Mouse (Mus musculus) lung, adult 2 months (tissue): ENCODE results near the gene Dpf1. TPM values are rescaled to one million over a fixed set of nuclear protein-coding genes. Genes with fewer than 3 reads are reported as not detected.

Experiments used
- DNase-seq: peaks from one replicate; pipeline ENCODE4 v3.0.0; 2022
- H3K4me1 ChIP-seq: fragments of 200-500 bp; 2 replicates; pipeline ENCODE4 v1.6.1; 2011; ENCODE audit warnings: low read length; ENCODE audit not compliant: control insufficient read depth, insufficient read depth
- H3K4me3 ChIP-seq: fragments of 200-500 bp; replicated peaks from 2 replicates; pipeline ENCODE3; 2011; ENCODE audit warnings: low read depth, mild to moderate bottlenecking, control low read depth, low read length; ENCODE audit errors: extremely low read depth
- CTCF ChIP-seq: fragments of 200-500 bp; IDR thresholded peaks from 2 replicates; pipeline ENCODE4 v1.5.1; 2011; ENCODE audit warnings: mild to moderate bottlenecking, low read length, control low read depth; ENCODE audit not compliant: insufficient read depth
- POLR2A ChIP-seq: fragments of 200-500 bp; IDR thresholded peaks from 2 replicates; pipeline ENCODE4 v1.6.1; 2011; ENCODE audit warnings: low read depth, mild to moderate bottlenecking, control low read depth, low read length, borderline replicate concordance; ENCODE audit errors: extremely low read depth
- WGBS: fragments of 180-500 bp; shearing (Covaris S2); methylation state at CpG from one replicate; pipeline ENCODE4 v1.1.7; 2018; 5-methylcytosine and 5-hydroxymethylcytosine counted together
- polyA plus RNA-seq: library from polyadenylated mRNA; depleted of rRNA; stranded (reverse); fragments of >200 nt; gene quantifications from 2 replicates; pipeline ENCODE4 v1.2.3, GENCODE M21; 2012

Dpf1 gene
- polyA plus RNA-seq, 1 experiment = 4.0 TPM

GRCm38 (mm10) chr7:29271687-29272465 lies 31.9 kb upstream of the Dpf1 start:
- Histone ChIP-seq H3K4me3 (no peak overlapping the region), H3K4me1 (peaks cover 10% of the 10 kb centered on the region)
- WGBS = 41% methylated on average over 8 of the region's 8 CpGs
- no peak for TF ChIP-seq CTCF
- no peak for TF ChIP-seq POLR2A
- DNase-seq = no peak

- no peak for DNase-seq
- Histone ChIP-seq H3K4me1 (peaks cover 7% of the 10 kb centered on the region), H3K4me3 (no peak overlapping the region)
- no peak for TF ChIP-seq POLR2A
- 44% methylated on average over 5 of the region's 5 CpGs for WGBS
These were observed 27.0 kb upstream of the Dpf1 start for GRCm38 (mm10) chr7:29276715-29277114.

GRCm38 (mm10) chr7:29277510-29277909 lies 26.2 kb upstream of the Dpf1 start:
- TF ChIP-seq POLR2A (no peak), CTCF (no peak)
- no peak overlapping the region for H3K4me3 ChIP-seq
- peaks cover 3% of the 10 kb centered on the region; the same call in 1 of the 2 replicates for H3K4me1 ChIP-seq
- WGBS = 48% methylated on average over 4 of the region's 4 CpGs
- no peak for DNase-seq

GRCm38 (mm10) chr7:29279261-29279660 lies 24.5 kb upstream of the Dpf1 start:
- H3K4me1 ChIP-seq = peaks cover 3% of the 10 kb centered on the region; the same call in 1 of the 2 replicates
- DNase-seq = no peak
- TF ChIP-seq CTCF = no peak
- no peak for TF ChIP-seq POLR2A
- H3K4me3 ChIP-seq = no peak overlapping the region

- no peak for DNase-seq
- no peak overlapping the region for H3K4me3 ChIP-seq
- WGBS = 74% methylated on average over 8 of the region's 8 CpGs
These were observed 23.8 kb upstream of the Dpf1 start for GRCm38 (mm10) chr7:29279924-29280323.

GRCm38 (mm10) chr7:29280801-29281200 lies 22.9 kb upstream of the Dpf1 start:
- WGBS = 16% methylated on average over 13 of the region's 13 CpGs
- DNase-seq = no peak

More at GRCm38 (mm10) chr7:29279924-29280323, 23.8 kb upstream of the Dpf1 start:
- H3K4me1 ChIP-seq = peaks cover 3% of the 10 kb centered on the region; the same call in 1 of the 2 replicates
- no peak for TF ChIP-seq POLR2A
- TF ChIP-seq CTCF = no peak

GRCm38 (mm10) chr7:29281201-29282073 lies 22.3 kb upstream of the Dpf1 start, which contains the start of gene Spint2:
Gene Spint2 (minus strand): TSS chr7:29281912.
- under 1% methylated on average over 80 of the region's 80 CpGs for WGBS
- peak within 1 kb of the TSS; percentile 88 for H3K4me3 ChIP-seq
- DNase-seq = peak; percentile 90
- H3K4me1 ChIP-seq = peaks cover 3% of the 10 kb centered on the region; the same call in 1 of the 2 replicates
- TF ChIP-seq CTCF (no peak), POLR2A (peak; percentile 88; the same call in 1 of the 2 replicates)

More at GRCm38 (mm10) chr7:29280801-29281200, 22.9 kb upstream of the Dpf1 start:
- Histone ChIP-seq H3K4me1 (peaks cover 3% of the 10 kb centered on the region; the same call in 1 of the 2 replicates), H3K4me3 (peak overlapping the region; percentile 88)
- TF ChIP-seq POLR2A = no peak
- no peak for TF ChIP-seq CTCF

- TF ChIP-seq POLR2A = no peak
- no peak for TF ChIP-seq CTCF
- 9% methylated on average over 21 of the region's 21 CpGs for WGBS
- H3K4me3 ChIP-seq = peak overlapping the region; percentile 0
- peaks cover 3% of the 10 kb centered on the region; the same call in 1 of the 2 replicates for H3K4me1 ChIP-seq
- no peak for DNase-seq
These were observed 21.6 kb upstream of the Dpf1 start for GRCm38 (mm10) chr7:29282074-29282554.

- no peak for DNase-seq
- no peak overlapping the region for H3K4me3 ChIP-seq
- TF ChIP-seq CTCF (no peak), POLR2A (no peak)
- H3K4me1 ChIP-seq = peaks cover 3% of the 10 kb centered on the region; the same call in 1 of the 2 replicates
- WGBS = 73% methylated on average over 4 of the region's 4 CpGs
These were observed 19.9 kb upstream of the Dpf1 start for GRCm38 (mm10) chr7:29283876-29284275.

GRCm38 (mm10) chr7:29284523-29284922 lies 19.2 kb upstream of the Dpf1 start:
- H3K4me1 ChIP-seq = peaks cover 3% of the 10 kb centered on the region; the same call in 1 of the 2 replicates
- TF ChIP-seq CTCF (no peak), POLR2A (no peak)
- no peak overlapping the region for H3K4me3 ChIP-seq
- no peak for DNase-seq
- 93% methylated on average over 6 of the region's 6 CpGs for WGBS
